Mouse (Mus musculus) limb, embryonic 14.5 days (tissue): ENCODE results near the gene Zfp536. TPM values are rescaled to one million over a fixed set of nuclear protein-coding genes. Genes with fewer than 3 reads are reported as not detected.

ENCODE experiments used
- ATAC-seq: fragments of 200-750 bp; cut with Nextera tagmentation; 2 replicates; pipeline ENCODE4 v1.8.0; 2017; ENCODE audit warnings: low read depth, moderate number of reproducible peaks, moderate TSS enrichment; ENCODE audit not compliant: low FRiP score
- DNase-seq: peaks from one replicate; pipeline ENCODE4 v3.0.0-alpha.2; 2015; ENCODE audit warnings: low spot score
- H3K27ac ChIP-seq: fragments of 300-500 bp; sonication (generic); replicated peaks from 2 replicates; pipeline ENCODE4 v1.5.1; 2014; ENCODE audit warnings: low read depth, mild to moderate bottlenecking, low read length, moderate library complexity, mixed read lengths
- H3K27me3 ChIP-seq: fragments of 300-500 bp; sonication (generic); 2 replicates; pipeline ENCODE4 v1.6.1; 2014; ENCODE audit warnings: low read length, mixed read lengths; ENCODE audit not compliant: control insufficient read depth, insufficient read depth
- H3K36me3 ChIP-seq: fragments of 300-500 bp; sonication (generic); 2 replicates; pipeline ENCODE4 v1.6.1; 2014; ENCODE audit warnings: mild to moderate bottlenecking, low read length, moderate library complexity, mixed read lengths; ENCODE audit not compliant: control insufficient read depth, insufficient read depth
- H3K4me1 ChIP-seq: fragments of 300-500 bp; sonication (generic); 2 replicates; pipeline ENCODE4 v1.6.1; 2014; ENCODE audit warnings: antibody characterized with exemption, low read length, mixed read lengths; ENCODE audit not compliant: control insufficient read depth, insufficient read depth
- H3K4me2 ChIP-seq: fragments of 300-500 bp; sonication (generic); replicated peaks from 2 replicates; pipeline ENCODE4 v1.6.1; 2014; ENCODE audit warnings: low read depth, mild to moderate bottlenecking, low read length, moderate library complexity; ENCODE audit not compliant: severe bottlenecking
- H3K4me3 ChIP-seq: fragments of 300-500 bp; sonication (generic); replicated peaks from 2 replicates; pipeline ENCODE4 v1.5.1; 2014; ENCODE audit warnings: low read length
- H3K9ac ChIP-seq: fragments of 300-500 bp; sonication (generic); 2 replicates; pipeline ENCODE4 v1.6.1; 2014; ENCODE audit warnings: mild to moderate bottlenecking, low read depth, low read length, moderate library complexity; ENCODE audit not compliant: severe bottlenecking
- H3K9me3 ChIP-seq: fragments of 300-500 bp; sonication (generic); 2 replicates; pipeline ENCODE4 v1.6.1; 2016; ENCODE audit warnings: low read length; ENCODE audit not compliant: control insufficient read depth
- POLR2A ChIP-seq: fragments of 200-500 bp; IDR thresholded peaks from 2 replicates; pipeline ENCODE4 v1.8.0; 2012; ENCODE audit warnings: inconsistent platforms, mild to moderate bottlenecking, moderate library complexity, borderline replicate concordance; ENCODE audit not compliant: insufficient read depth, insufficient read length; ENCODE audit errors: extremely low read depth
- WGBS: fragments of 180-500 bp; shearing (Covaris S2); extraction: QIAGEN DNeasy Blood & Tissue Kit; methylation state at CpG from one replicate; pipeline ENCODE4 v1.1.7; 2014; 5-methylcytosine and 5-hydroxymethylcytosine counted together
- polyA plus RNA-seq, 2 experiments: library from polyadenylated mRNA; depleted of rRNA in 1 of 2; stranded (reverse) in 1 of 2; unstranded in 1 of 2; fragments of >200 nt; fragmentation: Nextera tagmentation in 1 of 2; extraction: Ambion mirVana in 1 of 2; gene quantifications; 2 replicates each; pipeline versions ENCODE4 v1.2.1 to v1.2.3; 2012 to 2014

Zfp536 gene
- polyA plus RNA-seq, 2 experiments = 3.8 to 6.5 TPM

- TF ChIP-seq POLR2A = no peak
- Histone ChIP-seq H3K9ac (no peak overlapping the region), H3K27ac (no peak overlapping the region), H3K4me3 (no peak overlapping the region), H3K36me3 (no peaks in the 10 kb centered on the region), H3K4me2 (no peak overlapping the region), H3K27me3 (no peaks in the 10 kb centered on the region), H3K9me3 (no peaks in the 10 kb centered on the region), H3K4me1 (peaks cover 7% of the 10 kb centered on the region; the same call in 1 of the 2 replicates)
- DNase-seq (no peak), ATAC-seq (no peak)
- 82% methylated on average over 3 of the region's 3 CpGs for WGBS
Measured at GRCm38 (mm10) chr7:37437887-37438286, 335.6 kb downstream of the Zfp536 start.

GRCm38 (mm10) chr7:37433156-37433555, 340.3 kb downstream of the Zfp536 start:
- no peak overlapping the region for H3K9ac ChIP-seq
- DNase-seq (no peak), ATAC-seq (no peak)

GRCm38 (mm10) chr7:37431471-37431870, 342.0 kb downstream of the Zfp536 start:
- WGBS = 79% methylated on average over 10 of the region's 10 CpGs
- H3K9ac ChIP-seq = no peak overlapping the region
- H3K36me3 ChIP-seq = no peaks in the 10 kb centered on the region
- H3K27me3 ChIP-seq = no peaks in the 10 kb centered on the region
- H3K4me3 ChIP-seq = no peak overlapping the region
- no peaks in the 10 kb centered on the region for H3K9me3 ChIP-seq
- DNase-seq = no peak
- no peak overlapping the region for H3K27ac ChIP-seq
- ATAC-seq = no peak
- TF ChIP-seq POLR2A = no peak
- H3K4me1 ChIP-seq = no peaks in the 10 kb centered on the region
- no peak overlapping the region for H3K4me2 ChIP-seq

More at GRCm38 (mm10) chr7:37433156-37433555, 340.3 kb downstream of the Zfp536 start:
- Histone ChIP-seq H3K4me3 (no peak overlapping the region), H3K27me3 (no peaks in the 10 kb centered on the region), H3K4me2 (no peak overlapping the region), H3K4me1 (no peaks in the 10 kb centered on the region), H3K27ac (no peak overlapping the region), H3K9me3 (no peaks in the 10 kb centered on the region), H3K36me3 (no peaks in the 10 kb centered on the region)
- TF ChIP-seq POLR2A = no peak
- WGBS = 30% methylated on average over 7 of the region's 7 CpGs

- Histone ChIP-seq H3K4me1 (no peaks in the 10 kb centered on the region), H3K36me3 (no peaks in the 10 kb centered on the region), H3K4me3 (no peak overlapping the region), H3K27me3 (no peaks in the 10 kb centered on the region), H3K4me2 (no peak overlapping the region), H3K9me3 (no peaks in the 10 kb centered on the region), H3K27ac (no peak overlapping the region), H3K9ac (no peak overlapping the region)
- DNase-seq (no peak), ATAC-seq (no peak)
- TF ChIP-seq POLR2A = no peak
Measured at GRCm38 (mm10) chr7:37426061-37426460, 347.4 kb downstream of the Zfp536 start.

- Histone ChIP-seq H3K4me2 (no peak overlapping the region), H3K9me3 (no peaks in the 10 kb centered on the region), H3K4me3 (no peak overlapping the region), H3K36me3 (no peaks in the 10 kb centered on the region), H3K4me1 (no peaks in the 10 kb centered on the region), H3K9ac (no peak overlapping the region), H3K27ac (no peak overlapping the region), H3K27me3 (no peaks in the 10 kb centered on the region)
- DNase-seq = no peak
- no peak for ATAC-seq
- TF ChIP-seq POLR2A = no peak
- 53% methylated on average over 2 of the region's 2 CpGs for WGBS
Measured at GRCm38 (mm10) chr7:37422966-37423365, 350.5 kb downstream of the Zfp536 start.

Other genes starting within 250 kb of the Zfp536 start
- 22.7 and 29.0 TPM in 2 replicates for gene Uri1, start 249.9 kb upstream of the Zfp536 start, polyA plus RNA-seq (2012; rRNA removed)
- 42.6 and 43.4 TPM in 2 replicates for gene Uri1, start 249.9 kb upstream of the Zfp536 start, polyA plus RNA-seq (2014; fragmentation: Nextera tagmentation; extraction: Ambion mirVana)